Mouse (Mus musculus) lung, embryonic 14.5 days (tissue): ENCODE results near the gene Inhba. TPM values are rescaled to one million over a fixed set of nuclear protein-coding genes. Genes with fewer than 3 reads are reported as not detected.

Experiments used
- ATAC-seq: fragments of 200-750 bp; cut with Nextera tagmentation; 2 replicates; pipeline ENCODE4 v1.8.0; 2017; ENCODE audit warnings: mild to moderate bottlenecking, moderate TSS enrichment, moderate library complexity; ENCODE audit not compliant: insufficient read depth
- DNase-seq: peaks from one replicate; pipeline ENCODE4 v3.0.0-alpha.2; 2015
- H3K27ac ChIP-seq: fragments of 300-500 bp; sonication (generic); 2 replicates; pipeline ENCODE4 v1.5.1; 2014; ENCODE audit warnings: low read depth, mild to moderate bottlenecking, moderate library complexity
- H3K27me3 ChIP-seq: fragments of 300-500 bp; sonication (generic); 2 replicates; pipeline ENCODE4 v1.6.1; 2014; ENCODE audit warnings: low read length, control low read depth; ENCODE audit not compliant: insufficient read depth
- H3K36me3 ChIP-seq: fragments of 300-500 bp; sonication (generic); 2 replicates; pipeline ENCODE4 v1.6.1; 2014; ENCODE audit warnings: control low read depth; ENCODE audit not compliant: insufficient read depth
- H3K4me1 ChIP-seq: fragments of 300-500 bp; sonication (generic); 2 replicates; pipeline ENCODE4 v1.6.1; 2014; ENCODE audit warnings: antibody characterized with exemption, control low read depth; ENCODE audit not compliant: insufficient read depth
- H3K4me2 ChIP-seq: fragments of 300-500 bp; sonication (generic); 2 replicates; pipeline ENCODE4 v1.6.1; 2014; ENCODE audit warnings: mild to moderate bottlenecking
- H3K4me3 ChIP-seq: fragments of 300-500 bp; sonication (generic); 2 replicates; pipeline ENCODE4 v1.5.1; 2014; ENCODE audit warnings: low read depth, low read length
- H3K9ac ChIP-seq: fragments of 300-500 bp; sonication (generic); 2 replicates; pipeline ENCODE4 v1.6.1; 2014
- H3K9me3 ChIP-seq: fragments of 300-500 bp; sonication (generic); 2 replicates; pipeline ENCODE4 v1.6.1; 2016; ENCODE audit warnings: low read depth, low read length, control low read depth
- CTCF ChIP-seq: IDR thresholded peaks from 2 replicates; pipeline ENCODE4 v1.5.1; 2016; ENCODE audit warnings: antibody characterized with exemption, low read depth
- WGBS: fragments of 180-500 bp; shearing (Covaris S2); extraction: QIAGEN DNeasy Blood & Tissue Kit; methylation state at CpG from one replicate; pipeline ENCODE4 v1.1.7; 2014; 5-methylcytosine and 5-hydroxymethylcytosine counted together
- polyA plus RNA-seq: library from polyadenylated mRNA; unstranded; fragments of >200 nt; fragmentation: Nextera tagmentation; extraction: Ambion mirVana; gene quantifications from 2 replicates; pipeline ENCODE4 v1.2.1, GENCODE M21; 2014

Inhba gene
- polyA plus RNA-seq, 1 experiment from 2014 or later = 3.1 TPM

DNA sequence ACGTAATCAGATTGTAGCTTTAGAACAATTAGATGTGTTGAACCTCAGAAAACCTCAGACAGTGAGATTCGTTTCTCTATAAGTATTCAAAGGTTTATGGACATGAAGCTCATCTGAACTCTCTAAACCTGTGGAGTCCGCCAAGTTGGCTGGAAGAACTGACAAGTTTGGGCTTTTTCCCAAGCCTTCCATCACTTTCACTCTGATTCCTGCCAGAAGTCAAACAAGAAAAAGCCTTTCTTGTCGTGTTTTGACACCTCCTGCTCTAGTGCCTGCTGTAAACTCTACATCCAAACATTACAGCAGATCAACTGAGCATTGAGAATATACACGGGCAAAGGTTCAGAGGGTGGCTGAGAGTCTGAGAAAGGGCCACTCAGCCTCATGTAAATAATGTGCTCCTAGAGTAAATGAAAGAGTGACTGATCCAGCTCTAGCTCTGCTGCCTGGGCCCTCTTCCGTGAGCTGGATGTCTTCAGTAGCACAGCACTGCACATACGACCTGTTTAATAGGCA lies 66.6 kb downstream of the Inhba start:
- no peak overlapping the region for H3K9ac ChIP-seq
- H3K27ac ChIP-seq = no peak overlapping the region; the same call in 1 of the 2 replicates
- ATAC-seq (peak; percentile 82), DNase-seq (peak; percentile 78)
- TF ChIP-seq CTCF = no peak
- H3K9me3 ChIP-seq = no peaks in the 10 kb centered on the region
- no peaks in the 10 kb centered on the region for H3K4me1 ChIP-seq
- H3K27me3 ChIP-seq = no peaks in the 10 kb centered on the region
- H3K4me2 ChIP-seq = no peak overlapping the region
- H3K4me3 ChIP-seq = no peak overlapping the region
- WGBS = 31% methylated on average over 7 of the region's 7 CpGs
- H3K36me3 ChIP-seq = no peaks in the 10 kb centered on the region

DNA sequence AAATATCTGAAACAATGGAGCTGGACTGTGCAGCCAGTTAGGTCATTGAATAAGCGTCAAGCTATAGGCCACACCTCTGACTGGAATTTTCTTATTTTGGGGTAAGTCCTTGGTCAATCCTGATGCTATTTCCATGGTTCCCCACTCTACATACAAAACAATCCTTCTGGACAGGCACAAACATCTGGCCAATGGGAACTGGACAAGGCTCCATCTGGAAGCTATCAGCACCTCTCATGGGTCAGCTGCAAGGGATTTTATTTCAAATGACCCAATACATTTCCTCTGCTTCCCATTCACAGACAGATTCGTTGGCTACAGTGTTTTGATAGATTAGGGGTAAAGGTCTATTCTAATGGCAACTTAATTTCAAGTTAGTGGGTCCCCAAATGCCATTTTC lies 68.6 kb downstream of the Inhba start:
- Histone ChIP-seq H3K9ac (no peak overlapping the region), H3K27me3 (no peaks in the 10 kb centered on the region), H3K4me2 (no peak overlapping the region), H3K4me3 (no peak overlapping the region), H3K27ac (no peak overlapping the region), H3K36me3 (no peaks in the 10 kb centered on the region), H3K9me3 (no peaks in the 10 kb centered on the region), H3K4me1 (no peaks in the 10 kb centered on the region)
- ATAC-seq (no peak), DNase-seq (peak; percentile 13)
- no peak for TF ChIP-seq CTCF
- 57% methylated on average over 2 of the region's 2 CpGs for WGBS
